Mouse (Mus musculus) heart, embryonic 16.5 days (tissue): ENCODE measurements at regions not wholly inside any gene's neighbourhood (a gene's known extent, or its start where the extent isn't known, plus 50 kb on each side); places are given as distances from the start of the nearest gene placed in this dataset.

Source experiments
- ATAC-seq: fragments of 200-750 bp; cut with Nextera tagmentation; replicated peaks from 2 replicates; pipeline ENCODE4 v1.8.0; 2017; ENCODE audit warnings: moderate number of reproducible peaks; ENCODE audit not compliant: insufficient read depth, low FRiP score; ENCODE audit errors: extremely low read depth
- H3K27ac ChIP-seq: fragments of 300-500 bp; sonication (generic); 2 replicates; pipeline ENCODE4 v1.5.1; 2014; ENCODE audit warnings: mild to moderate bottlenecking, low read length, control low read depth, moderate library complexity
- H3K27me3 ChIP-seq: fragments of 300-500 bp; sonication (generic); 2 replicates; pipeline ENCODE4 v1.6.1; 2014; ENCODE audit warnings: low read length, mixed read lengths; ENCODE audit not compliant: control insufficient read depth, insufficient read depth
- H3K36me3 ChIP-seq: fragments of 300-500 bp; sonication (generic); 2 replicates; pipeline ENCODE4 v1.6.1; 2014; ENCODE audit not compliant: control insufficient read depth, insufficient read depth
- H3K4me1 ChIP-seq: fragments of 300-500 bp; sonication (generic); 2 replicates; pipeline ENCODE4 v1.6.1; 2014; ENCODE audit warnings: low read length, mixed read lengths; ENCODE audit not compliant: control insufficient read depth, insufficient read depth
- H3K4me2 ChIP-seq: fragments of 300-500 bp; sonication (generic); 2 replicates; pipeline ENCODE4 v1.6.1; 2014; ENCODE audit warnings: low read depth, mild to moderate bottlenecking, control low read depth, low read length
- H3K4me3 ChIP-seq: fragments of 300-500 bp; sonication (generic); 2 replicates; pipeline ENCODE4 v1.5.1; 2014; ENCODE audit warnings: mild to moderate bottlenecking, control low read depth, low read length
- H3K9ac ChIP-seq: fragments of 300-500 bp; sonication (generic); 2 replicates; pipeline ENCODE4 v1.6.1; 2014; ENCODE audit warnings: low read length, control low read depth
- H3K9me3 ChIP-seq: fragments of 300-500 bp; sonication (generic); replicated peaks from 2 replicates; pipeline ENCODE4 v1.6.1; 2016; ENCODE audit warnings: low read length; ENCODE audit not compliant: control insufficient read depth
- WGBS: fragments of 180-500 bp; shearing (Covaris S2); extraction: QIAGEN DNeasy Blood & Tissue Kit; methylation state at CpG from one replicate; pipeline ENCODE4 v1.1.7; 2014; 5-methylcytosine and 5-hydroxymethylcytosine counted together

DNA sequence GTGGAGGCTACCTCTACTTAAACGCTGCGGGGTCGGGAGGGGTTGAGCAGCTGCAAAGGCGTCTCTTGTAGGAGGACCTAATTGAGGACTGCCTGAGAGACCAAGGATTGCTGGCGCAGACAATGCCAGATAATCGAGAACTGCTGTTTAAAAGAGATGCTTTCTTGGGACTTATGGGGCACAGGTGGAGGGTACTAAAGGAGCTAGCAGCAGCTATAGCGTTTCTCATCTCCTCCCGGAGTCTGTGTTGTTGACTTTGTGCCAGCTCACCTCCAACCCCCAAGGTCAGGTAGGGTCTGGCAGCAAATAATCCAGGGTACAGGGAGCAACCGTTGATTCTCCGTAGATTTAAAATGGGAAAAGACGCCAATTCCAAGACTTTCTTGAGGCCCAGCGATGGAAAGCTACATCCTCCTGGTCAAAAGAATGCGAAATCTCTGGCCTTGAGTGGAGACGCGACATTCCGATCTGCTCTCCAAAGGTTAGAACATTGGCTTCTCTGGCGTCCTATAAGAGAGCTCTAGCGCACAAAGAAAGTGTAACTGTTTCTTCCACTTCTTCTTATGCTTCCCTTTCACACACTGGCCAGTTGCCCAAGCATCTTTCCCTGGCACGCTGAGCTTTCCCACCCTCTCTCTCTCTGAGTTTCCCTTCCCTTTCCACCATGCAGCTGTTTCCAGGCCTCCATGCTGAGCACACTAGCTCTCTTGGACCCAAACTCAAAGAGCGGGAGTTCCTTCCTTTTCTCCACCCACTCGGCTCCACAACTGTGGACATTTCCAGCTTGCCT, 295.3 kb upstream of the Atp2b1 start:
- WGBS: 82% methylated on average over 21 of the region's 21 CpGs
- no peak overlapping the region for H3K9ac ChIP-seq
- H3K27ac ChIP-seq: no peak overlapping the region
- H3K36me3 ChIP-seq: no peaks in the 10 kb centered on the region
- H3K4me1 ChIP-seq: no peaks in the 10 kb centered on the region
- ATAC-seq: peak; percentile 32; the same call in 1 of the 2 replicates
- H3K9me3 ChIP-seq: no peaks in the 10 kb centered on the region
- H3K4me2 ChIP-seq: no peak overlapping the region
- no peaks in the 10 kb centered on the region for H3K27me3 ChIP-seq
- H3K4me3 ChIP-seq: no peak overlapping the region

DNA sequence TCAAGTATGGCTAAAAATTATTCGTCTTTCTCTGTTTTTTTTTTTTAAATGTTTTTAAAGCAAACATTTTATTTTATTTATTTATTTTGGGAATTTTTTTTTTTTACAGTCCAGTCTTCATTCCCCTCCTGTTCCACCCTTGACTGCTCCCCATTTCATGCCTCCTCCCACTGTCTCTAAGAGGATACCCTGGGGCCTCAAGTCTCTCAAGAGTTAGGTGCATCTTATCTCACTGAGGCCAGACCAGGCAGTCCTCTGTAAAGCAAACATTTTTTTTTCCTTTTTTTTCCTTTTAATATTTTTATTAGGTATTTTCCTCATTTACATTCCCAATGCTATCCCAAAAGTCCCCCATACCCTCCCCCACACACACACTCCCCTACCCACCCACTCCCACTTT, 290.1 kb upstream of the Atp2b1 start:
- H3K4me1 ChIP-seq: peaks cover 5% of the 10 kb centered on the region; the same call in 1 of the 2 replicates
- no peaks in the 10 kb centered on the region for H3K36me3 ChIP-seq
- no peaks in the 10 kb centered on the region for H3K9me3 ChIP-seq
- H3K27me3 ChIP-seq: no peaks in the 10 kb centered on the region
- H3K4me3 ChIP-seq: no peak overlapping the region
- peak overlapping the region; percentile 57; the same call in 1 of the 2 replicates for H3K4me2 ChIP-seq
- 65% methylated on average over 1 of the region's 1 CpGs for WGBS
- H3K27ac ChIP-seq: no peak overlapping the region
- ATAC-seq: no peak
- H3K9ac ChIP-seq: no peak overlapping the region

DNA sequence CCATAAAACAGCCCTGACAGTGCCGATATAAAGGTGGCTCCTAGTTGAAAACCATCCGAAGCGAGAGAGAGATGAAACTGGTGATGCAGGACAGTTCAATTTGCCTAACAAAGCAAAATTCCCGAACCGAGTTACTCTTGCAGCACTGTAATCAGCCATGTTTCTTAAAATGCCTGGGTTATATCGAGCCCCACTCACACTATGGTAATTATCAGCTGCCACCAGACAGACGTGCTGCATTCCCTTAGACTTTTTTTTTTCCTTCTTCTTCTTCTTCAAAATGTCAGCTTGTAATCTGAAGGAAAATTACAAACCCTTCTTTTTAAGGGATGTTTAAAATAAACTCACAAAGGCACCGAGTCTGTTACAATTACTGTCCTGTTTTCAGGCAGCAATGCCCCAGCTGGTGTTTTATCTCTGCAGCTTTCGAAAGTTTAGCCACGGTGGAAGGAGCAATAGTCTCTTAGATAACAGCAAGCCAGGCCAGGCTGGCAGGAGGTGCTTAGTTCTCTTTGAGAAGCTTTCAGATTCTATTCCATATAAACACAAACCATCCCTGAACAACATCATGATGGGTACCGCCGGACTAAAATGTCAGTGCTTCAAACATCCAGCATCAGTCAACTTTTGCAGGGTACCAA, 289.4 kb upstream of the Atp2b1 start:
- Histone ChIP-seq H3K9ac (peak overlapping the region; percentile 48), H3K36me3 (no peaks in the 10 kb centered on the region), H3K27me3 (no peaks in the 10 kb centered on the region), H3K9me3 (no peaks in the 10 kb centered on the region), H3K4me2 (peak overlapping the region; percentile 57), H3K27ac (peak overlapping the region; percentile 30; the same call in 1 of the 2 replicates), H3K4me1 (peaks cover 5% of the 10 kb centered on the region; the same call in 1 of the 2 replicates), H3K4me3 (peak overlapping the region; percentile 36)
- 18% methylated on average over 12 of the region's 12 CpGs for WGBS
- ATAC-seq: no peak

GRCm38 (mm10) chr10:98628191-98628590, 286.0 kb upstream of the Atp2b1 start:
- Histone ChIP-seq H3K27ac (no peak overlapping the region), H3K9ac (no peak overlapping the region), H3K27me3 (no peaks in the 10 kb centered on the region), H3K4me3 (no peak overlapping the region), H3K9me3 (no peaks in the 10 kb centered on the region), H3K4me1 (peaks cover 5% of the 10 kb centered on the region; the same call in 1 of the 2 replicates), H3K4me2 (no peak overlapping the region), H3K36me3 (no peaks in the 10 kb centered on the region)
- ATAC-seq: no peak
- WGBS: 88% methylated on average over 1 of the region's 1 CpGs

GRCm38 (mm10) chr10:98629248-98629647, 285.0 kb upstream of the Atp2b1 start:
- Histone ChIP-seq H3K9me3 (no peaks in the 10 kb centered on the region), H3K4me2 (no peak overlapping the region), H3K4me1 (peaks cover 3% of the 10 kb centered on the region; the same call in 1 of the 2 replicates), H3K27me3 (no peaks in the 10 kb centered on the region), H3K36me3 (no peaks in the 10 kb centered on the region), H3K9ac (no peak overlapping the region), H3K4me3 (no peak overlapping the region), H3K27ac (no peak overlapping the region)
- WGBS: 16% methylated on average over 3 of the region's 3 CpGs
- no peak for ATAC-seq

DNA sequence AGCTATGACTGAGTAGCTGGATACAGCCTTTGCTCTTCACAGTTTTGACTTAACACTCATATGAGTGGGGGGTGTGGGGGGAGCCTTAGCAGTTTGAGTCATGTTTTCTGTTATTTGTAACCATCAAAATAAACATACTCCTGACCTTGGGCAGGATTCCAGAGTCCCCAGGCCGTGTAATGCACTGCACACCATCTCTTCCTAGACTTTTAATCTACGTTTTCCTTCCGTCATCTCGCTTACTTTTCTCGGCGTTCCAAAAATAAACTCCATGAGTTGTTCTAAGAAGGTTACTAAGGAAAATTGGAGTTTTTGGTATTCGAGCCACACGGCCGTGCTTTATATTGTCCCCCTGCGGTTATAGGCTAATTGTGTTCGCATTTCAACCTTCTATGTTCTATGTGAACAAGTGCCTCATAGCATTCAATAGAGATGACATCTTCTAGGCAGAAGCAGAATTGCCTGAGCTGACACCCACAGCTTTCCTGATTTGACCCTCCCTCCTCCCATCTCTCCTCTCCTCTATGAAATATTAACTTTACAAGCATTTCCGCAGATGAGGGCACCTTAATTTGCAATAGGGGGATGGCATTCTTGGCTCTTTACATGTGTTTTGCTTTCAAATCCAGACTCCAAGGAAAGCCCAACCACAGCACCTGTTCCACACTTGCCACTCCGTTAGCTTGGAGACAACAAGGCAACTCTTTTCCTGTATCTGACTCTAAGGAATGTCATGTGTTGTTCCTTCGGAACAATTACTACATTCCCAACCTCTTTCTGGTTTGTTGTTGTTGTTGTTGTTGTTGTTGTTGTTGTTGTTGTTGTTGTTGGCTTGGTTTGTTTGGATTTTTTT, 276.2 kb upstream of the Atp2b1 start:
- Histone ChIP-seq H3K9me3 (no peaks in the 10 kb centered on the region), H3K9ac (no peak overlapping the region), H3K4me1 (0 out of 2 replicates have a peak, but pooled peaks cover 3% of the 10 kb centered on the region), H3K27ac (no peak overlapping the region), H3K4me2 (no peak overlapping the region), H3K4me3 (no peak overlapping the region), H3K27me3 (no peaks in the 10 kb centered on the region), H3K36me3 (no peaks in the 10 kb centered on the region)
- 61% methylated on average over 14 of the region's 14 CpGs for WGBS
- ATAC-seq: no peak

GRCm38 (mm10) chr10:98645681-98646122, 268.5 kb upstream of the Atp2b1 start:
- 71% methylated on average over 10 of the region's 10 CpGs for WGBS
- ATAC-seq: no peak
- H3K4me1 ChIP-seq: no peaks in the 10 kb centered on the region
- H3K4me3 ChIP-seq: no peak overlapping the region
- H3K27me3 ChIP-seq: no peaks in the 10 kb centered on the region
- no peaks in the 10 kb centered on the region for H3K36me3 ChIP-seq
- H3K9me3 ChIP-seq: no peaks in the 10 kb centered on the region
- no peak overlapping the region for H3K27ac ChIP-seq
- H3K4me2 ChIP-seq: no peak overlapping the region
- no peak overlapping the region for H3K9ac ChIP-seq

- 77% methylated on average over 8 of the region's 8 CpGs for WGBS
- no peaks in the 10 kb centered on the region for H3K9me3 ChIP-seq
- H3K27me3 ChIP-seq: no peaks in the 10 kb centered on the region
- H3K9ac ChIP-seq: no peak overlapping the region
- no peaks in the 10 kb centered on the region for H3K36me3 ChIP-seq
- no peak overlapping the region for H3K4me3 ChIP-seq
- H3K27ac ChIP-seq: no peak overlapping the region
- no peaks in the 10 kb centered on the region for H3K4me1 ChIP-seq
- H3K4me2 ChIP-seq: no peak overlapping the region
- no peak for ATAC-seq
Observed at GRCm38 (mm10) chr10:98646311-98646999, 267.8 kb upstream of the Atp2b1 start.
